Mouse (Mus musculus) CH12.LX (cell line): ENCODE measurements at regions not wholly inside any gene's neighbourhood (a gene's known extent, or its start where the extent isn't known, plus 50 kb on each side); places are given as distances from the start of the nearest gene placed in this dataset.
A peak's percentile ranks its signal among the peaks of the same experiment; 100 is the strongest.

Experiments
- DNase-seq: peaks from one replicate; pipeline ENCODE4 v3.0.0-alpha.2; 2013; ENCODE audit errors: extremely low read depth
- H3K27ac ChIP-seq: 2 replicates; pipeline ENCODE4 v1.5.1; 2012; ENCODE audit warnings: low read depth, mild to moderate bottlenecking, control low read depth, moderate library complexity; ENCODE audit not compliant: insufficient read depth
- H3K27me3 ChIP-seq: replicated peaks from 2 replicates; pipeline ENCODE3; 2012; ENCODE audit warnings: inconsistent platforms
- H3K36me3 ChIP-seq, 2 experiments: replicated peaks in 1 of 2; 2 replicates each; pipeline versions ENCODE3 to v1.6.1; 2012; ENCODE audit warnings: inconsistent platforms in 1 of 2, low read length in 1 of 2, mild to moderate bottlenecking in 1 of 2, mixed read lengths in 1 of 2, moderate library complexity in 1 of 2; ENCODE audit not compliant: control insufficient read depth in 1 of 2, insufficient read depth in 1 of 2
- H3K4me1 ChIP-seq, 2 experiments: 2 replicates each; pipeline ENCODE4 v1.6.1; 2012; ENCODE audit warnings: inconsistent platforms in 1 of 2, moderate library complexity in 1 of 2; ENCODE audit not compliant: insufficient read depth in 2 of 2, control insufficient read depth in 1 of 2
- H3K4me2 ChIP-seq: 2 replicates; pipeline ENCODE4 v1.6.1; 2012; ENCODE audit warnings: low read depth, mild to moderate bottlenecking, control low read depth; ENCODE audit not compliant: poor library complexity, insufficient read depth, severe bottlenecking
- H3K4me3 ChIP-seq, 3 experiments: fragments of 150-350 bp in 1 of 3; sonication (generic) in 1 of 3; replicated peaks in 1 of 3; 2 replicates each; pipeline versions ENCODE3 to v1.5.1; 2011 to 2012; ENCODE audit warnings: low read depth in 2 of 3, low read length in 2 of 3, mild to moderate bottlenecking in 2 of 3, moderate library complexity in 2 of 3, control low read depth in 1 of 3, improper control_type of control experiment in 1 of 3, inconsistent platforms in 1 of 3, mixed read lengths in 1 of 3; ENCODE audit not compliant: poor library complexity in 1 of 3
- H3K79me2 ChIP-seq: replicated peaks from 2 replicates; pipeline ENCODE4 v1.6.1; 2012; ENCODE audit warnings: mild to moderate bottlenecking, moderate library complexity; ENCODE audit not compliant: control insufficient read depth, poor library complexity, insufficient read depth, severe bottlenecking; ENCODE audit errors: extremely low read depth
- H3K9ac ChIP-seq: 2 replicates; pipeline ENCODE4 v1.6.1; 2012; ENCODE audit warnings: low read depth, mild to moderate bottlenecking, control low read depth, moderate library complexity; ENCODE audit not compliant: insufficient read depth
- H3K9me3 ChIP-seq: replicated peaks from 2 replicates; pipeline ENCODE3; 2012; ENCODE audit warnings: low read length, inconsistent platforms, mixed read lengths
- CHD1 ChIP-seq: IDR thresholded peaks from 2 replicates; pipeline ENCODE4 v1.6.1; 2012; ENCODE audit warnings: low read depth, low read length, improper control_type of control experiment, inconsistent platforms
- CTCF ChIP-seq, 2 experiments: IDR thresholded peaks in 1 of 2; conservative IDR thresholded peaks in 1 of 2; 2 replicates each; pipeline ENCODE4 v1.5.1; 2011 to 2012; ENCODE audit warnings: low read depth in 2 of 2, low read length in 2 of 2, improper control_type of control experiment in 1 of 2, inconsistent platforms in 1 of 2, mild to moderate bottlenecking in 1 of 2, moderate library complexity in 1 of 2
- E2F4 ChIP-seq: IDR thresholded peaks from 2 replicates; pipeline ENCODE4 v1.6.1; 2011; ENCODE audit warnings: low read depth, low read length, improper control_type of control experiment; ENCODE audit not compliant: insufficient replicate concordance
- ELF1 ChIP-seq: IDR thresholded peaks from 2 replicates; pipeline ENCODE4 v1.6.1; 2014; ENCODE audit warnings: low read depth, mild to moderate bottlenecking, inconsistent platforms, low read length, improper control_type of control experiment
- GABPA ChIP-seq: IDR thresholded peaks from 2 replicates; pipeline ENCODE4 v1.6.1; 2012; ENCODE audit warnings: low read depth, low read length, improper control_type of control experiment, inconsistent platforms; ENCODE audit not compliant: insufficient replicate concordance
- IRF4 ChIP-seq: IDR thresholded peaks from 2 replicates; pipeline ENCODE4 v1.6.1; 2014; ENCODE audit warnings: low read depth, mild to moderate bottlenecking, inconsistent platforms, low read length, improper control_type of control experiment
- JUND ChIP-seq: conservative IDR thresholded peaks from 2 replicates; pipeline ENCODE4 v1.6.1; 2011; ENCODE audit warnings: low read depth, low read length, improper control_type of control experiment
- MAFK ChIP-seq: IDR thresholded peaks from 2 replicates; pipeline ENCODE4 v1.6.1; 2011; ENCODE audit warnings: low read length, improper control_type of control experiment; ENCODE audit not compliant: insufficient replicate concordance
- MAX ChIP-seq: IDR thresholded peaks from 2 replicates; pipeline ENCODE4 v1.6.1; 2011; ENCODE audit warnings: low read length, improper control_type of control experiment
- MAZ ChIP-seq: IDR thresholded peaks from 2 replicates; pipeline ENCODE4 v1.6.1; 2012; ENCODE audit warnings: low read depth, mild to moderate bottlenecking, inconsistent platforms, low read length, improper control_type of control experiment, moderate library complexity
- MEF2A ChIP-seq: IDR thresholded peaks from 2 replicates; pipeline ENCODE4 v1.6.1; 2014; ENCODE audit warnings: low read depth, mild to moderate bottlenecking, inconsistent platforms, low read length, improper control_type of control experiment, borderline replicate concordance
- MYC ChIP-seq: IDR thresholded peaks from 2 replicates; pipeline ENCODE4 v1.6.1; 2011; ENCODE audit warnings: low read depth, mild to moderate bottlenecking, improper control_type of control experiment, low read length
- NELFE ChIP-seq: IDR thresholded peaks from 2 replicates; pipeline ENCODE4 v1.6.1; 2011; ENCODE audit warnings: low read depth, low read length, improper control_type of control experiment
- NRF1 ChIP-seq: IDR thresholded peaks from 2 replicates; pipeline ENCODE4 v1.6.1; 2014; ENCODE audit warnings: low read depth, mild to moderate bottlenecking, inconsistent platforms, low read length, improper control_type of control experiment, moderate library complexity
- PAX5 ChIP-seq: IDR thresholded peaks from 2 replicates; pipeline ENCODE4 v1.6.1; 2012; ENCODE audit warnings: low read length, inconsistent platforms, mixed read lengths
- POLR2A ChIP-seq: IDR thresholded peaks from 2 replicates; pipeline ENCODE4 v1.6.1; 2011; ENCODE audit warnings: low read depth, mild to moderate bottlenecking, improper control_type of control experiment, low read length
- POLR2AphosphoS2 ChIP-seq: IDR thresholded peaks from 2 replicates; pipeline ENCODE4 v1.6.1; 2011; ENCODE audit warnings: low read depth, low read length, improper control_type of control experiment
- RAD21 ChIP-seq: IDR thresholded peaks from 2 replicates; pipeline ENCODE4 v1.6.1; 2011; ENCODE audit warnings: low read depth, mild to moderate bottlenecking, low read length, improper control_type of control experiment, moderate library complexity
- RCOR1 ChIP-seq: conservative IDR thresholded peaks from 2 replicates; pipeline ENCODE4 v1.6.1; 2012; ENCODE audit warnings: low read depth, mild to moderate bottlenecking, inconsistent platforms, low read length, improper control_type of control experiment
- SMC3 ChIP-seq: IDR thresholded peaks from 2 replicates; pipeline ENCODE4 v1.6.1; 2011; ENCODE audit warnings: low read depth, low read length, improper control_type of control experiment
- TBP ChIP-seq: conservative IDR thresholded peaks from 2 replicates; pipeline ENCODE4 v1.6.1; 2011; ENCODE audit warnings: low read depth, low read length, improper control_type of control experiment
- UBTF ChIP-seq: IDR thresholded peaks from 2 replicates; pipeline ENCODE4 v1.6.1; 2012; ENCODE audit warnings: low read depth, mild to moderate bottlenecking, inconsistent platforms, low read length, improper control_type of control experiment, moderate library complexity
- USF2 ChIP-seq: conservative IDR thresholded peaks from 2 replicates; pipeline ENCODE4 v1.6.1; 2011; ENCODE audit warnings: low read depth, low read length, improper control_type of control experiment
- ZC3H11A ChIP-seq: IDR thresholded peaks from 2 replicates; pipeline ENCODE4 v1.6.1; 2012; ENCODE audit warnings: low read depth, mild to moderate bottlenecking, inconsistent platforms, low read length, improper control_type of control experiment
- ZKSCAN1 ChIP-seq: IDR thresholded peaks from 2 replicates; pipeline ENCODE4 v1.6.1; 2012; ENCODE audit warnings: low read depth, inconsistent platforms, low read length, improper control_type of control experiment, borderline replicate concordance
- ZMIZ1 ChIP-seq: IDR thresholded peaks from 2 replicates; pipeline ENCODE4 v1.6.1; 2012; ENCODE audit warnings: low read depth, mild to moderate bottlenecking, inconsistent platforms, low read length, improper control_type of control experiment
- ZNF384 ChIP-seq: IDR thresholded peaks from 2 replicates; pipeline ENCODE4 v1.6.1; 2012; ENCODE audit warnings: low read depth, low read length, improper control_type of control experiment, inconsistent platforms
- dilution Hi-C: fragments of 300-500 bp; cut with MboI; formaldehyde crosslinking; loops from 2 replicates; pipeline ENCODE4 v1.14.3; 2020; ENCODE audit warnings: low sequenced_read_pairs; ENCODE audit not compliant: extremely low pct_unique_long_range_greater_than_20kb, extremely low pct_ligation_motif_present
- in situ Hi-C: fragments of 300-500 bp; cut with MboI; formaldehyde crosslinking; loops from 3 replicates; pipeline ENCODE4 v1.14.3; 2019; ENCODE audit warnings: low sequenced_read_pairs, low pct_ligation_motif_present, low pct_unique_long_range_greater_than_20kb, mixed read lengths

GRCm38 (mm10) chr5:67530957-67531356 is 76.7 kb upstream of the Shisa3 start:
- dilution Hi-C loops: no loop called here
- TF ChIP-seq CTCF (conservative IDR thresholded peaks at IDR 0.05 in 1 of 2, IDR thresholded peaks at IDR 0.05 in 1 of 2; ENCODE audit: low read depth in 2 of 2, low read length in 2 of 2) (peak; percentile 59 to 76; a peak in 3 of 4 replicates), IRF4 (no peak), RAD21 (peak; percentile 41), MAZ (no peak), SMC3 (peak; percentile 58), USF2 (no peak)
- TF ChIP-seq, all 38 proteins: peak for 3
- Histone ChIP-seq H3K4me2 (no peak overlapping the region), H3K4me1 (peaks cover 5 to 6% of the 10 kb centered on the region in 2 experiments; a peak in 1 of 4 replicates), H3K4me3 (no peak overlapping the region), H3K9ac (no peak overlapping the region), H3K79me2 (no peaks in the 10 kb centered on the region), H3K27me3 (no peaks in the 10 kb centered on the region), H3K27ac (no peak overlapping the region), H3K9me3 (no peaks in the 10 kb centered on the region), H3K36me3 (no peaks in the 10 kb centered on the region)
- in situ Hi-C loops: loop anchor here (5.0 to 25.0 kb wide), 3 partner anchors 196 to 581 kb away; no protein-coding TSS in a partner anchor
- peak; percentile 52 for DNase-seq

GRCm38 (mm10) chr5:67532351-67532750 is 75.3 kb upstream of the Shisa3 start:
- TF ChIP-seq IRF4 (no peak), ZNF384 (0 out of 2 replicates have a peak, but pooled peaks have one; percentile 6), USF2 (no peak), PAX5 (no peak), MYC (no peak), SMC3 (peak; percentile 77), NRF1 (peak; percentile 54), MAFK (no peak), MAX (no peak), JUND (no peak), POLR2A (no peak), GABPA (no peak), UBTF (no peak), CHD1 (no peak), POLR2AphosphoS2 (no peak), CTCF (conservative IDR thresholded peaks at IDR 0.05 in 1 of 2, IDR thresholded peaks at IDR 0.05 in 1 of 2; ENCODE audit: low read depth in 2 of 2, low read length in 2 of 2) (peak; percentile 82 to 93), ZKSCAN1 (no peak), ZC3H11A (peak; percentile 58), MEF2A (no peak), RAD21 (peak; percentile 91), TBP (no peak), NELFE (no peak), ELF1 (peak; percentile 45; the same call in 1 of the 2 replicates), RCOR1 (no peak), E2F4 (no peak), ZMIZ1 (no peak)
- dilution Hi-C loops: no loop called here
- Histone ChIP-seq H3K27me3 (no peaks in the 10 kb centered on the region), H3K4me3 (no peak overlapping the region), H3K27ac (no peak overlapping the region), H3K9ac (no peak overlapping the region), H3K9me3 (no peaks in the 10 kb centered on the region), H3K4me1 (0 out of 4 replicates have a peak, but pooled peaks cover 2 to 6% of the 10 kb centered on the region in 2 experiments), H3K79me2 (no peaks in the 10 kb centered on the region), H3K4me2 (peak overlapping the region; percentile 51; the same call in 1 of the 2 replicates), H3K36me3 (no peaks in the 10 kb centered on the region)
- in situ Hi-C loops: loop anchor here (5.0 to 25.0 kb wide), 3 partner anchors 195 to 580 kb away; no protein-coding TSS in a partner anchor
- DNase-seq: peak; percentile 86
